Mouse (Mus musculus): ENCODE measurements around the gene Pdss1.
"Not testable (repeated sequence)": the region's sequence is repeated elsewhere in the genome, so short reads cannot be mapped to it uniquely, and the experiment has no call there.

The Pdss1 gene

GRCm38 (mm10) chr2:22874628-22875027, 20.7 kb upstream of the Pdss1 start:
- H3K9me3 ChIP-seq (ENCODE audit: low read length), result no peaks in the 10 kb centered on the region
- peaks cover 16% of the 10 kb centered on the region for H3K27me3 ChIP-seq (ENCODE audit: insufficient read depth, low read length)
- peak overlapping the region; percentile 39 for H3K4me3 ChIP-seq (replicated peaks; ENCODE audit: low read length)
- H3K36me3 ChIP-seq (ENCODE audit: insufficient read depth, low read length), result no peaks in the 10 kb centered on the region
- TF ChIP-seq NANOG (IDR thresholded peaks at IDR 0.05; ENCODE audit: borderline replicate concordance, low read length) (no peak), CTCF (conservative IDR thresholded peaks at IDR 0.05; ENCODE audit: low read length) (no peak), POU5F1 (IDR thresholded peaks at IDR 0.05; ENCODE audit: borderline replicate concordance, low read length) (no peak)
- H3K4me1 ChIP-seq (replicated peaks; ENCODE audit: low read depth, low read length), result 0 out of 2 replicates have a peak, but pooled peaks cover 6% of the 10 kb centered on the region

GRCm38 (mm10) chr2:22876614-22877013, 18.7 kb upstream of the Pdss1 start:
- Histone ChIP-seq H3K9me3 (ENCODE audit: low read length) (peaks cover 16% of the 10 kb centered on the region), H3K36me3 (ENCODE audit: insufficient read depth, low read length) (no peaks in the 10 kb centered on the region), H3K4me3 (replicated peaks; ENCODE audit: low read length) (no peak overlapping the region), H3K27me3 (ENCODE audit: insufficient read depth, low read length) (peaks cover 16% of the 10 kb centered on the region), H3K4me1 (replicated peaks; ENCODE audit: low read depth, low read length) (0 out of 2 replicates have a peak, but pooled peaks cover 6% of the 10 kb centered on the region)
- TF ChIP-seq POU5F1 (IDR thresholded peaks at IDR 0.05; ENCODE audit: borderline replicate concordance, low read length) (no peak), NANOG (IDR thresholded peaks at IDR 0.05; ENCODE audit: borderline replicate concordance, low read length) (no peak)

- H3K9me3 ChIP-seq (ENCODE audit: low read length), result peaks cover 20% of the 10 kb centered on the region
- no peak for TF ChIP-seq POU5F1 (IDR thresholded peaks at IDR 0.05; ENCODE audit: borderline replicate concordance, low read length)
- H3K36me3 ChIP-seq (ENCODE audit: insufficient read depth, low read length), result no peaks in the 10 kb centered on the region
- H3K4me3 ChIP-seq (replicated peaks; ENCODE audit: low read length), result no peak overlapping the region
- 0 out of 2 replicates have a peak, but pooled peaks cover 6% of the 10 kb centered on the region for H3K4me1 ChIP-seq (replicated peaks; ENCODE audit: low read depth, low read length)
- peaks cover 9% of the 10 kb centered on the region for H3K27me3 ChIP-seq (ENCODE audit: insufficient read depth, low read length)
Observed at GRCm38 (mm10) chr2:22878781-22879180, 16.5 kb upstream of the Pdss1 start.

GRCm38 (mm10) chr2:22880726-22881125, 14.6 kb upstream of the Pdss1 start:
- H3K27me3 ChIP-seq (ENCODE audit: insufficient read depth, low read length); H3K4me1 ChIP-seq (replicated peaks; ENCODE audit: low read depth, low read length); H3K4me3 ChIP-seq (replicated peaks; ENCODE audit: low read length); H3K36me3 ChIP-seq (ENCODE audit: insufficient read depth, low read length): not testable (repeated sequence)
- peaks cover 20% of the 10 kb centered on the region for H3K9me3 ChIP-seq (ENCODE audit: low read length)

- no peaks in the 10 kb centered on the region for H3K9me3 ChIP-seq (ENCODE audit: low read length)
- peaks cover 48% of the 10 kb centered on the region for H3K4me1 ChIP-seq (replicated peaks; ENCODE audit: low read depth, low read length)
- peak overlapping the region; percentile 96 for H3K4me3 ChIP-seq (replicated peaks; ENCODE audit: low read length)
- no peaks in the 10 kb centered on the region for H3K27me3 ChIP-seq (ENCODE audit: insufficient read depth, low read length)
- TF ChIP-seq CTCF (conservative IDR thresholded peaks at IDR 0.05; ENCODE audit: low read length) (no peak), POU5F1 (IDR thresholded peaks at IDR 0.05; ENCODE audit: borderline replicate concordance, low read length) (no peak), NANOG (IDR thresholded peaks at IDR 0.05; ENCODE audit: borderline replicate concordance, low read length) (no peak)
- peaks cover 19% of the 10 kb centered on the region for H3K36me3 ChIP-seq (ENCODE audit: insufficient read depth, low read length)
Observed at GRCm38 (mm10) chr2:22894932-22895281, 415 bp upstream of the Pdss1 start.

- Histone ChIP-seq H3K36me3 (ENCODE audit: insufficient read depth, low read length) (peaks cover 83% of the 10 kb centered on the region), H3K4me1 (replicated peaks; ENCODE audit: low read depth, low read length) (peaks cover 21% of the 10 kb centered on the region), H3K4me3 (replicated peaks; ENCODE audit: low read length) (no peak overlapping the region), H3K9me3 (ENCODE audit: low read length) (no peaks in the 10 kb centered on the region), H3K27me3 (ENCODE audit: insufficient read depth, low read length) (no peaks in the 10 kb centered on the region)
- TF ChIP-seq POU5F1 (IDR thresholded peaks at IDR 0.05; ENCODE audit: borderline replicate concordance, low read length), result no peak
- TF ChIP-seq NANOG (IDR thresholded peaks at IDR 0.05; ENCODE audit: borderline replicate concordance, low read length), result no peak
- TF ChIP-seq CTCF (conservative IDR thresholded peaks at IDR 0.05; ENCODE audit: low read length), result no peak
Observed at GRCm38 (mm10) chr2:22903947-22904346, 8.6 kb downstream of the Pdss1 start.

GRCm38 (mm10) chr2:22914421-22914820, 19.1 kb downstream of the Pdss1 start:
- H3K27me3 ChIP-seq (ENCODE audit: insufficient read depth, low read length), result no peaks in the 10 kb centered on the region

GRCm38 (mm10) chr2:22918651-22919050, 23.3 kb downstream of the Pdss1 start:
- no peaks in the 10 kb centered on the region for H3K9me3 ChIP-seq (ENCODE audit: low read length)
- no peaks in the 10 kb centered on the region for H3K4me1 ChIP-seq (replicated peaks; ENCODE audit: low read depth, low read length)
- no peaks in the 10 kb centered on the region for H3K27me3 ChIP-seq (ENCODE audit: insufficient read depth, low read length)
- TF ChIP-seq CTCF (conservative IDR thresholded peaks at IDR 0.05; ENCODE audit: low read length), result no peak
- TF ChIP-seq NANOG (IDR thresholded peaks at IDR 0.05; ENCODE audit: borderline replicate concordance, low read length), result no peak
- no peak for TF ChIP-seq POU5F1 (IDR thresholded peaks at IDR 0.05; ENCODE audit: borderline replicate concordance, low read length)
- H3K4me3 ChIP-seq (replicated peaks; ENCODE audit: low read length), result no peak overlapping the region
- peaks cover 73% of the 10 kb centered on the region for H3K36me3 ChIP-seq (ENCODE audit: insufficient read depth, low read length)

More at GRCm38 (mm10) chr2:22914421-22914820, 19.1 kb downstream of the Pdss1 start:
- TF ChIP-seq CTCF (conservative IDR thresholded peaks at IDR 0.05; ENCODE audit: low read length), result no peak
- TF ChIP-seq POU5F1 (IDR thresholded peaks at IDR 0.05; ENCODE audit: borderline replicate concordance, low read length), result no peak
- TF ChIP-seq NANOG (IDR thresholded peaks at IDR 0.05; ENCODE audit: borderline replicate concordance, low read length), result no peak
- Histone ChIP-seq H3K36me3 (ENCODE audit: insufficient read depth, low read length) (peaks cover 95% of the 10 kb centered on the region), H3K4me1 (replicated peaks; ENCODE audit: low read depth, low read length) (no peaks in the 10 kb centered on the region), H3K4me3 (replicated peaks; ENCODE audit: low read length) (no peak overlapping the region), H3K9me3 (ENCODE audit: low read length) (no peaks in the 10 kb centered on the region)

- not testable (repeated sequence) for H3K9me3 ChIP-seq (ENCODE audit: low read length); H3K4me1 ChIP-seq (replicated peaks; ENCODE audit: low read depth, low read length); H3K27me3 ChIP-seq (ENCODE audit: insufficient read depth, low read length); H3K4me3 ChIP-seq (replicated peaks; ENCODE audit: low read length)
- peaks cover 42% of the 10 kb centered on the region for H3K36me3 ChIP-seq (ENCODE audit: insufficient read depth, low read length)
Observed at GRCm38 (mm10) chr2:22925911-22926310, 30.6 kb downstream of the Pdss1 start.

All from E14TG2a.4 (cell line).